Mouse (Mus musculus) kidney, embryonic 15.5 days (tissue): ENCODE measurements around the gene Hspbp1. TPM values are rescaled to one million over a fixed set of nuclear protein-coding genes. Genes with fewer than 3 reads are reported as not detected.
A peak's percentile ranks its signal among the peaks of the same experiment; 100 is the strongest.

ENCODE experiments used
- ATAC-seq: fragments of 200-750 bp; cut with Nextera tagmentation; replicated peaks from 2 replicates; pipeline ENCODE4 v1.8.0; 2017; ENCODE audit warnings: moderate TSS enrichment; ENCODE audit not compliant: low FRiP score
- H3K27ac ChIP-seq: fragments of 300-500 bp; sonication (generic); 2 replicates; pipeline ENCODE4 v1.5.1; 2015; ENCODE audit warnings: mild to moderate bottlenecking, inconsistent platforms
- H3K27me3 ChIP-seq: fragments of 300-500 bp; sonication (generic); 2 replicates; pipeline ENCODE4 v1.6.1; 2015; ENCODE audit warnings: inconsistent platforms
- H3K36me3 ChIP-seq: fragments of 300-500 bp; sonication (generic); 2 replicates; pipeline ENCODE4 v1.6.1; 2015; ENCODE audit warnings: inconsistent platforms
- H3K4me1 ChIP-seq: fragments of 300-500 bp; sonication (generic); 2 replicates; pipeline ENCODE4 v1.6.1; 2015; ENCODE audit warnings: inconsistent platforms
- H3K4me2 ChIP-seq: fragments of 300-500 bp; sonication (generic); 2 replicates; pipeline ENCODE4 v1.6.1; 2015; ENCODE audit warnings: moderate library complexity, mild to moderate bottlenecking, inconsistent platforms
- H3K4me3 ChIP-seq: fragments of 300-500 bp; sonication (generic); replicated peaks from 2 replicates; pipeline ENCODE4 v1.5.1; 2015; ENCODE audit warnings: mild to moderate bottlenecking, inconsistent platforms
- H3K9ac ChIP-seq: fragments of 300-500 bp; sonication (generic); 2 replicates; pipeline ENCODE4 v1.6.1; 2015; ENCODE audit warnings: mild to moderate bottlenecking, inconsistent platforms
- H3K9me3 ChIP-seq: fragments of 300-500 bp; sonication (generic); replicated peaks from 2 replicates; pipeline ENCODE4 v1.6.1; 2016; ENCODE audit warnings: inconsistent platforms
- WGBS: fragments of 180-500 bp; shearing (Covaris S2); methylation state at CpG from one replicate; pipeline ENCODE4 v1.1.7; 2015; ENCODE audit warnings: mixed read lengths; 5-methylcytosine and 5-hydroxymethylcytosine counted together
- polyA plus RNA-seq: library from polyadenylated mRNA; unstranded; fragments of >200 nt; fragmentation: Nextera tagmentation; extraction: Ambion mirVana; gene quantifications from 2 replicates; pipeline ENCODE4 v1.2.1, GENCODE M21; 2015

Hspbp1 gene
- polyA plus RNA-seq, 1 experiment from 2014 or later = 119 TPM

DNA sequence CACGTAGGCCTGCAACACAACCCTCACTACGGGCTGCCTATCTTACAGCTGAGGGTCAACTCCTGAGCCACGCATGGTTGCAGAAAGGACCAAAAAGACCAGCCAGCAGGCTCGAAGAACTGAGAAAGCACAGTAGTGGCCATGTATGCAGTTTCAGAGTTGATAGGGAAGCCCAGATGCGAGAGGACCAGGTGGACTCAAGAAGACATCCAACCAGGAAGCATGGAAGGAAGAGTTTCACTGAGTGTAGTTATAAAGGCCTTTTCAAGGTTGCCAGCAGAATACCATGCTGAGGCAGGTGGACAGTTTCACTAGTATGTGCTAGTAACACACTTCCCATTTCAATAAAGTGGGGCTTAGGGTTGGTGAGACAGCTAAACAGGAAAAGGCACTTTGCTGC lies 32.1 kb downstream of the Hspbp1 start:
- Histone ChIP-seq H3K36me3 (peaks cover 16% of the 10 kb centered on the region), H3K27me3 (no peaks in the 10 kb centered on the region), H3K4me3 (no peak overlapping the region), H3K4me2 (no peak overlapping the region), H3K9ac (no peak overlapping the region), H3K27ac (no peak overlapping the region), H3K4me1 (peaks cover 42% of the 10 kb centered on the region), H3K9me3 (no peaks in the 10 kb centered on the region)
- no peak for ATAC-seq
- 91% methylated on average over 5 of the region's 5 CpGs for WGBS

DNA sequence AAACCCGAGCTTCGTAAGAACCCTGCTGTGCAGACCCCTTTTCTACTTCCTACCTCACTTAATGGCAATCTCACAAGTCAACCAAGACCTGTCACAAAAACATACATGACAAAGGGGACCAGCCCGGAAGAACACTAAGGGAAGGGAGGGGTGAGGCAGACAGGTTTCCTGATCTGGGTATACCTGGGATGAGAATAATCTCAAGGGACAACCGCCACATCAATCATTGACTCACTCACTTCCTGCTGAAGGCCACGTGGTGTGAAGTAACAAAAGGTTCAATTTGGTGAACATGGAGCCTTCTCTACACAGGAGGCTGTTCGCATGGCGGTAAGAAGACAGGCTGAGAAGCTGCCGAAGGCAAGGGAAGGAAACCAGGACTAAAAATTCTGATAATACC lies 33.3 kb downstream of the Hspbp1 start:
- ATAC-seq = no peak
- no peaks in the 10 kb centered on the region for H3K27me3 ChIP-seq
- WGBS = 71% methylated on average over 8 of the region's 8 CpGs

GRCm38 (mm10) chr7:4647992-4648391 lies 36.9 kb downstream of the Hspbp1 start:
- WGBS = 95% methylated on average over 2 of the region's 2 CpGs
- no peak for ATAC-seq
- peaks cover 57% of the 10 kb centered on the region for H3K36me3 ChIP-seq
- no peak overlapping the region for H3K9ac ChIP-seq
- H3K4me1 ChIP-seq = 0 out of 2 replicates have a peak, but pooled peaks cover 4% of the 10 kb centered on the region
- no peaks in the 10 kb centered on the region for H3K9me3 ChIP-seq
- no peaks in the 10 kb centered on the region for H3K27me3 ChIP-seq
- no peak overlapping the region for H3K4me3 ChIP-seq
- H3K27ac ChIP-seq = no peak overlapping the region
- no peak overlapping the region for H3K4me2 ChIP-seq

More for the DNA sequence above, 33.3 kb downstream of the Hspbp1 start:
- no peak overlapping the region for H3K4me2 ChIP-seq
- no peak overlapping the region for H3K4me3 ChIP-seq
- H3K4me1 ChIP-seq = peaks cover 31% of the 10 kb centered on the region
- H3K9me3 ChIP-seq = no peaks in the 10 kb centered on the region
- peaks cover 22% of the 10 kb centered on the region for H3K36me3 ChIP-seq
- H3K9ac ChIP-seq = no peak overlapping the region
- H3K27ac ChIP-seq = no peak overlapping the region

- H3K27me3 ChIP-seq = no peaks in the 10 kb centered on the region
- peaks cover 59% of the 10 kb centered on the region for H3K36me3 ChIP-seq
- H3K4me3 ChIP-seq = no peak overlapping the region
- no peak overlapping the region for H3K27ac ChIP-seq
- no peak overlapping the region for H3K4me2 ChIP-seq
- no peaks in the 10 kb centered on the region for H3K9me3 ChIP-seq
- WGBS = 61% methylated on average over 6 of the region's 6 CpGs
- ATAC-seq = no peak
- H3K4me1 ChIP-seq = 0 out of 2 replicates have a peak, but pooled peaks cover 4% of the 10 kb centered on the region
- H3K9ac ChIP-seq = no peak overlapping the region
Observed at GRCm38 (mm10) chr7:4647291-4647690, 37.6 kb downstream of the Hspbp1 start.

- Histone ChIP-seq H3K9ac (no peak overlapping the region), H3K9me3 (no peaks in the 10 kb centered on the region), H3K36me3 (peaks cover 59% of the 10 kb centered on the region), H3K4me3 (no peak overlapping the region), H3K27ac (no peak overlapping the region), H3K4me1 (no peaks in the 10 kb centered on the region), H3K4me2 (no peak overlapping the region), H3K27me3 (no peaks in the 10 kb centered on the region)
- 85% methylated on average over 3 of the region's 3 CpGs for WGBS
- ATAC-seq = no peak
Observed at GRCm38 (mm10) chr7:4646806-4647205, 38.1 kb downstream of the Hspbp1 start.

DNA sequence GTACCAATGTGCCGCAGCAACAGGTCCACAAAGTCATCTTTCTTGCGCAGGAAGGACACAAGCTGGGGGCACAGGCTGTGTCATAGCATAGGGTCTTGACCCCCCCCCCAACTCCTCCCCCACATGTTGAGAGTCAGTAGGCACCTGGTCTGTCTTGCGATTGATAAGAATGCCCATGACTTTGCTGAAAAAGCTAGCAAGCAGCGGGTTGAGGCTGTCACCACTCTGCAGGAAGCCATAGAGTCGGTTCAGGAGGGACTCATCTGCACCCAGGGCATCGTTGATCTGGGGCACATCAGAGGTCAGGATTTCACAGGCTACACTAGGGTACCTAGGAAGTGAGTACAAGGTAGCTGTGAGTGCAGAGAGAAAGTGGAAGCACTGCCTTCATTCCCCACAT lies 41.6 kb downstream of the Hspbp1 start:
- no peak for ATAC-seq
- H3K36me3 ChIP-seq = peaks cover 89% of the 10 kb centered on the region
- H3K9ac ChIP-seq = no peak overlapping the region
- H3K4me2 ChIP-seq = no peak overlapping the region
- WGBS = 89% methylated on average over 6 of the region's 6 CpGs
- no peaks in the 10 kb centered on the region for H3K9me3 ChIP-seq
- H3K27me3 ChIP-seq = no peaks in the 10 kb centered on the region
- no peaks in the 10 kb centered on the region for H3K4me1 ChIP-seq
- no peak overlapping the region for H3K4me3 ChIP-seq
- no peak overlapping the region for H3K27ac ChIP-seq

- H3K4me2 ChIP-seq = no peak overlapping the region
- H3K9me3 ChIP-seq = no peaks in the 10 kb centered on the region
- H3K36me3 ChIP-seq = peaks cover 99% of the 10 kb centered on the region
- no peak overlapping the region for H3K9ac ChIP-seq
- no peak for ATAC-seq
- H3K4me1 ChIP-seq = no peaks in the 10 kb centered on the region
- no peak overlapping the region for H3K27ac ChIP-seq
- no peak overlapping the region for H3K4me3 ChIP-seq
- 85% methylated on average over 7 of the region's 7 CpGs for WGBS
- no peaks in the 10 kb centered on the region for H3K27me3 ChIP-seq
Observed at GRCm38 (mm10) chr7:4641956-4642355, 42.9 kb downstream of the Hspbp1 start.

GRCm38 (mm10) chr7:4641155-4641554 lies 43.7 kb downstream of the Hspbp1 start:
- Histone ChIP-seq H3K36me3 (peaks cover 98% of the 10 kb centered on the region), H3K4me3 (no peak overlapping the region), H3K4me1 (no peaks in the 10 kb centered on the region), H3K9me3 (no peaks in the 10 kb centered on the region), H3K4me2 (no peak overlapping the region), H3K27me3 (no peaks in the 10 kb centered on the region), H3K27ac (no peak overlapping the region), H3K9ac (no peak overlapping the region)
- WGBS = 89% methylated on average over 11 of the region's 11 CpGs
- no peak for ATAC-seq

DNA sequence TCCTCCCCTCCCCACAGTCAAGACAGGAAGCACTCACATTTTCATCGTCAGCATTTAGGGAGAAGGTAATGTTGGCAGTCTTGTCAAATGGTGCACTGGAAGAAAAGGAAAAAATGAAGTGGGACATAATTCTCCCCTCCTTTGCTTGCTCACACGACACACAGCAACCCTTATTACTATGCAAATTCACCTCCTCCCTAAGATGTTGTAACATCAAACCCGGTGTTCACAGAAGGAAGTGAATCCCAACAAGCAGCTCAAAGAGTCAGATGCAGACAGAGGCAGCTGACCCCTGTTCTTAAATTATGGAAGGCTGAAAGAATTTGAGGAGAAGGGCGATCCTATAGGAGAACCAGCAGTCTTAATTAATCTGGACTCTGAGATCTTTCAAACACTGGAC lies 48.7 kb downstream of the Hspbp1 start:
- no peak for ATAC-seq
- no peak overlapping the region for H3K4me2 ChIP-seq
- no peak overlapping the region for H3K4me3 ChIP-seq
- no peaks in the 10 kb centered on the region for H3K4me1 ChIP-seq
- no peak overlapping the region for H3K9ac ChIP-seq
- H3K27ac ChIP-seq = no peak overlapping the region
- WGBS = 84% methylated on average over 4 of the region's 4 CpGs
- H3K9me3 ChIP-seq = no peaks in the 10 kb centered on the region
- peaks cover 92% of the 10 kb centered on the region for H3K36me3 ChIP-seq
- H3K27me3 ChIP-seq = no peaks in the 10 kb centered on the region

- 0 out of 2 replicates have a peak, but pooled peaks have one; percentile 19 for ATAC-seq
- WGBS = 90% methylated on average over 4 of the region's 4 CpGs
- H3K27me3 ChIP-seq = no peaks in the 10 kb centered on the region
- H3K9ac ChIP-seq = no peak within 1 kb of the TSS
- H3K4me2 ChIP-seq = no peak within 1 kb of the TSS
- no peak within 1 kb of the TSS for H3K4me3 ChIP-seq
- no peak within 1 kb of the TSS for H3K27ac ChIP-seq
- H3K4me1 ChIP-seq = no peaks in the 10 kb centered on the region
- no peaks in the 10 kb centered on the region for H3K9me3 ChIP-seq
- H3K36me3 ChIP-seq = peaks cover 74% of the 10 kb centered on the region
Observed at GRCm38 (mm10) chr7:4631031-4631430, 53.8 kb downstream of the Hspbp1 start, which contains the start of gene Tmem86b. Gene Tmem86b (minus strand): TSS chr7:4631422.

GRCm38 (mm10) chr7:4630198-4630597 lies 54.7 kb downstream of the Hspbp1 start:
- Histone ChIP-seq H3K27ac (no peak overlapping the region), H3K27me3 (no peaks in the 10 kb centered on the region), H3K4me3 (no peak overlapping the region), H3K9ac (no peak overlapping the region), H3K9me3 (no peaks in the 10 kb centered on the region), H3K4me1 (no peaks in the 10 kb centered on the region), H3K4me2 (no peak overlapping the region), H3K36me3 (peaks cover 67% of the 10 kb centered on the region)
- WGBS = 85% methylated on average over 1 of the region's 1 CpGs
- ATAC-seq = peak; percentile 72

DNA sequence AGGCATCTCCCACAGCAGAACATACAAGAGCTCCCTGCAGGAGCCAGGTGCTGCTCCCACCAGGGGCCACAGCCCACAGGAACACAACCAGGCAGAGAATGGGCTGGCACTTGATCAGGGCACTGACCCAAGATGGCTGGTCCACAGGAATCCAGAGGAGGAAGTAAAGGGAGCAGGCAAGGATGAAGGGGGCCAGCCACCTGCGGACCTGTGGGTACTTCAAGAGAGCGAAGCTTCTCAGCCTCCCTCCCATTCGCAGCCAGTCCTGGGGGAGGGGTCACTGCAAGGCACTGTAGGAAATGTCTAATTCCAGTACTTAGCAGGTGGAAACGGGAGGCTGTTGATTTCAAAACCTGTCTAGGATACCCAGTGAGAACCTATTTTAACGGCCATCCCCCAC lies 55.3 kb downstream of the Hspbp1 start:
- 97% methylated on average over 5 of the region's 5 CpGs for WGBS
- no peak; the same call in 1 of the 2 replicates for ATAC-seq
- H3K27ac ChIP-seq = no peak overlapping the region
- H3K4me3 ChIP-seq = no peak overlapping the region
- peaks cover 62% of the 10 kb centered on the region for H3K36me3 ChIP-seq
- H3K4me1 ChIP-seq = no peaks in the 10 kb centered on the region
- no peak overlapping the region for H3K4me2 ChIP-seq
- no peaks in the 10 kb centered on the region for H3K9me3 ChIP-seq
- no peak overlapping the region for H3K9ac ChIP-seq
- no peaks in the 10 kb centered on the region for H3K27me3 ChIP-seq

DNA sequence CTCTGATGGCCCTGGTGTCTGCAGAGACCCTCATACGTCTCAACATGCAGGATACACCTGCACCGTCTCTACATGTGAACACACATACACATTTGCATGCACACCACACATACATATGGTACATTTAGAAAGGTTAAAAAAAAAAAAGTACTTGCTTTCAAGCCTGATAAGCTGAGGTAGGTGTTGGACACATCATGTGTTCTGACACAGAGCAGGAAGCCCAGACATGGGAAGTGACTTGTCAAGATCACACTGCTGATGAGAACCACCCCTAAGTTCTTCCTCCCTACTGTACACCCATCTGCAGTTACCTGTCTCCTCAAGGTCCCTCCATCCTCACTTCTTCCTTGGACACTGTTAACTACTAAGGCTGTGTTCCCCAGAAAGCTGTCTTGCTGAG lies 58.9 kb downstream of the Hspbp1 start:
- Histone ChIP-seq H3K4me2 (no peak overlapping the region), H3K4me1 (peaks cover 4% of the 10 kb centered on the region; the same call in 1 of the 2 replicates), H3K4me3 (no peak overlapping the region), H3K9ac (no peak overlapping the region), H3K36me3 (peaks cover 28% of the 10 kb centered on the region), H3K27ac (no peak overlapping the region), H3K27me3 (no peaks in the 10 kb centered on the region), H3K9me3 (no peaks in the 10 kb centered on the region)
- no peak for ATAC-seq
- 88% methylated on average over 2 of the region's 2 CpGs for WGBS
